Mouse (Mus musculus): ENCODE measurements around the gene Erc1.

Erc1 gene

GRCm38 (mm10) chr6:119595440-119595839 is 252.5 kb downstream of the Erc1 start:
- no peak for DNase-seq (ENCODE audit: low read depth, low spot score)

GRCm38 (mm10) chr6:119590872-119591271 is 257.1 kb downstream of the Erc1 start:
- no peak for DNase-seq (ENCODE audit: low read depth, low spot score)

- no peak for DNase-seq (ENCODE audit: low read depth, low spot score)
Observed at GRCm38 (mm10) chr6:119587897-119588296, 260.1 kb downstream of the Erc1 start.

- DNase-seq (ENCODE audit: low read depth, low spot score) = no peak
Observed at GRCm38 (mm10) chr6:119587454-119587853, 260.5 kb downstream of the Erc1 start.

GRCm38 (mm10) chr6:119585652-119586375 is 262.2 kb downstream of the Erc1 start:
- DNase-seq (ENCODE audit: low read depth, low spot score) = no peak

GRCm38 (mm10) chr6:119584061-119584460 is 263.9 kb downstream of the Erc1 start:
- no peak for DNase-seq (ENCODE audit: low read depth, low spot score)

- DNase-seq (ENCODE audit: low read depth, low spot score) = no peak
Observed at GRCm38 (mm10) chr6:119583165-119583564, 264.8 kb downstream of the Erc1 start.

- no peak for DNase-seq (ENCODE audit: low read depth, low spot score)
Observed at GRCm38 (mm10) chr6:119576706-119577105, 271.3 kb downstream of the Erc1 start.

- no peak for DNase-seq (ENCODE audit: low read depth, low spot score)
Observed at GRCm38 (mm10) chr6:119575331-119575730, 272.6 kb downstream of the Erc1 start.

GRCm38 (mm10) chr6:119572296-119572695 is 275.7 kb downstream of the Erc1 start:
- DNase-seq (ENCODE audit: low read depth, low spot score) = no peak

GRCm38 (mm10) chr6:119570797-119571196 is 277.2 kb downstream of the Erc1 start:
- DNase-seq (ENCODE audit: low read depth, low spot score) = no peak

GRCm38 (mm10) chr6:119568339-119568738 is 279.6 kb downstream of the Erc1 start:
- DNase-seq (ENCODE audit: low read depth, low spot score) = no peak

- DNase-seq (ENCODE audit: low read depth, low spot score) = no peak
Observed at GRCm38 (mm10) chr6:119565451-119566379, 282.3 kb downstream of the Erc1 start.

- DNase-seq (ENCODE audit: low read depth, low spot score) = no peak
Observed at GRCm38 (mm10) chr6:119562558-119562957, 285.4 kb downstream of the Erc1 start.

GRCm38 (mm10) chr6:119558855-119559254 is 289.1 kb downstream of the Erc1 start:
- DNase-seq (ENCODE audit: low read depth, low spot score) = peak; percentile 33

GRCm38 (mm10) chr6:119554439-119554838 is 293.5 kb downstream of the Erc1 start:
- no peak for DNase-seq (ENCODE audit: low read depth, low spot score)

- peak; percentile 67 for DNase-seq (ENCODE audit: low read depth, low spot score)
Observed at GRCm38 (mm10) chr6:119544518-119544864, 303.5 kb downstream of the Erc1 start.

- no peak for DNase-seq (ENCODE audit: low read depth, low spot score)
Observed at GRCm38 (mm10) chr6:119543803-119544517, 304.0 kb downstream of the Erc1 start, which contains the start of gene Wnt5b. TSS of gene Wnt5b (minus strand) at chr6:119544347.

GRCm38 (mm10) chr6:119543456-119543802 is 304.5 kb downstream of the Erc1 start:
- no peak for DNase-seq (ENCODE audit: low read depth, low spot score)

GRCm38 (mm10) chr6:119535867-119536266 is 312.1 kb downstream of the Erc1 start:
- DNase-seq (ENCODE audit: low read depth, low spot score) = no peak

GRCm38 (mm10) chr6:119533170-119533709 is 314.7 kb downstream of the Erc1 start:
- no peak for DNase-seq (ENCODE audit: low read depth, low spot score)

- DNase-seq (ENCODE audit: low read depth, low spot score) = no peak
Observed at GRCm38 (mm10) chr6:119529659-119530058, 318.3 kb downstream of the Erc1 start.
